Mouse (Mus musculus) brown adipose tissue, adult 24 weeks (tissue): ENCODE results near the gene Mif. TPM values are rescaled to one million over a fixed set of nuclear protein-coding genes. Genes with fewer than 3 reads are reported as not detected.

Experiments
- H3K27ac ChIP-seq: fragments of 200-500 bp; replicated peaks from 2 replicates; pipeline ENCODE4 v1.5.1; 2012; ENCODE audit warnings: low read depth, mild to moderate bottlenecking, low read length
- H3K4me1 ChIP-seq: fragments of 200-500 bp; 2 replicates; pipeline ENCODE4 v1.6.1; 2012; ENCODE audit warnings: low read length, mixed read lengths; ENCODE audit not compliant: control insufficient read depth, insufficient read depth, insufficient read length
- H3K4me3 ChIP-seq: fragments of 200-500 bp; 2 replicates; pipeline ENCODE4 v1.5.1; 2012; ENCODE audit warnings: low read depth, mild to moderate bottlenecking, low read length, moderate library complexity; ENCODE audit not compliant: insufficient read depth
- polyA plus RNA-seq: library from polyadenylated mRNA; stranded (reverse); fragments of >200 nt; gene quantifications from 2 replicates; pipeline ENCODE4 v1.2.4, GENCODE M21; 2012; ENCODE audit not compliant: missing spikeins, insufficient read depth, insufficient read length

The Mif gene
- polyA plus RNA-seq, 1 experiment = 129 TPM

DNA sequence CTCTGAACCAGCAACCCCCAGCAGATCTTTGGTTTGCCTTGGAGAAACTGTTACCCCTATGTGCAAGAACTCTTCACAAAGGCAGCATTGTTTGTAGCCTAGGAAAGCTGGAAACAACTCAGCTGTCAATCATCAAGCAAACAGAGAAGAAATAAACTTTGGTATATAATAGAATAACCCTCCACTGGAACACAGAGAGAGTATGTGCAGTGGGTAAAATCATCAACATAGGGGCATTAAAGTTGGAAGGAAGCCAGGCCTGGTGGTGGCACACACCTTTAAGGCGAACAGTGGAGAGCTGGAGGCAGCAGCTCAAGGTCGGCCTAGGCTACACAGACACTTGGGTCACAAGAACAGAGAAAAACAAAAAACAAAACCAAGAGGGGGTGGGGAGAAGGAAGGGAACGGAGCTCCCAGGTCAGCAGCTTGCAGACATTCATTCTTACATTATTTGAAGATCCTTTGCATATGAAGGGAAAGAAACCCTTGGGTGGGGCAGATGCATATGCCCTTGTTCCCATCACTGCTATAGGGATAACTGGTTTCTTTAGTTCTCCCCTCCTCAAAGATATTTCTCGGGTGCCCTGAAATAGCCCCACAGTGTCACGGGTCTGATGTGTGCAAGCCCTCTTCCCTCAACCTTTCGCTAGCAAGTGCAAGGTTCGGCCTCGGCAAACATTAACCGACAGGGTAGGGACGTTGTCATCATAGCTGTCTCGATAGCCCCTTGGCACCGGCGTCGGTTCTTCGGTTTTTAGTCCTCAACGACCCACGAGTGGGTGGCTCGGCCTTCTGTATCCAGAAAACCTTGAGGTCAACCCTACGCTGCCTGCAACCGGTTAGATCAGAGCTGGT lies 21.8 kb upstream of the Mif start:
- Histone ChIP-seq H3K4me1 (no peaks in the 10 kb centered on the region), H3K27ac (no peak overlapping the region), H3K4me3 (no peak overlapping the region)

DNA sequence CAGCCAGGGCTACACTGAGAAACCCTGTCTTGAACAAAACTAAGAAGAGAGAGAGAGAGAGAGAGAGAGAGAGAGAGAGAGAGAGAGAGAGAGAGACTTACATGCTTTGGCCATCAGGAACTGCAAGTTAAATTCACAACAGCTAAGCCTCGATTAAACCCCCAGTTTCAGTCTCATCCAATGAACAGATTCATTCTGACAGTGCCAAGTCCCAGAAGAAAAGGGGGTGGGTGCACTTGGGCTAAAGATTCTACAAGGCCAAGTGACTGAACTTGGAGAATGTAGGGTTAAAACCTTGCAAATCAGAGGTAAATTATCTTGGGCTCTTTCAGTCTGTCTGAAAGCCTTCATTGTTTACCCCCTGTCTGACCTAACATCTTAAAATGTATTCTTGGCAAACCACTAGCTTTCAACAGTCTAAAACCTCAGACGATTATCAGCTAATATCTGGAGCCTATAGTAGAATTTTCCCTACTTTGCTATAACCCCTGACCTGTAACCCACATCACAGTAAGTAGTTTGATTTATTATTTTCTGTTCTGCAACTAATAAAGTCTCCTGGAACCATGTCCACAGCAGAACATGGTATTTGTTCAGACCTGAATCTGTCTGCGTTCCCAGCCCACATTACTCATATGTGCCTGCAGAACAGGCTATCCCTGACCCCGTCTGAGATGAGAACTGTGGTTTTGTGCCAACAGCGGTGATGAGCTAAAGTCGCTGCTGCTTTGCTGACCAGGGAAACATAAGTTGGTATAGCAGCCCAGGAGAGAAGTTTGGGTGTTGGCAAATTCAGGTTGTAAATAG lies 20.9 kb upstream of the Mif start:
- Histone ChIP-seq H3K27ac (no peak overlapping the region), H3K4me3 (no peak overlapping the region), H3K4me1 (no peaks in the 10 kb centered on the region)

DNA sequence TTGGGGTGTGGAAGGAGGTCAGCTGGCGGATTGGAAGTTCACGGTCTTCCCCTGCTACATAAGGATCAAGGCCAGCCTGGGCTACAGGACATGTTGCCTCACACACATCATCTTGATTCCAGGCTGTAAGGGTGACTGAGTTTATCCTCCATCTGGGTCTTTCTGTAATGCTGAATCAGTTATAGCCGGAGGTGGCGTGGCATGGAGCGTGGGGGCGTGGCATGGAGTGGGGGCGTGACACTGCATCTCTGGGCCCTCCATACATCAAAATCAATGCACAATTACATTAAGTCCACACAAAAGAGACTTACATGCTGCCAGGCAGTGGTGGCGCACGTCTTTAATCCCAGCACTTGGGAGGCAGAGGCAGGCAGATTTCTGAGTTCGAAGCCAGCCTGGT lies 20.3 kb upstream of the Mif start:
- no peaks in the 10 kb centered on the region for H3K4me1 ChIP-seq
- no peak overlapping the region for H3K4me3 ChIP-seq

DNA sequence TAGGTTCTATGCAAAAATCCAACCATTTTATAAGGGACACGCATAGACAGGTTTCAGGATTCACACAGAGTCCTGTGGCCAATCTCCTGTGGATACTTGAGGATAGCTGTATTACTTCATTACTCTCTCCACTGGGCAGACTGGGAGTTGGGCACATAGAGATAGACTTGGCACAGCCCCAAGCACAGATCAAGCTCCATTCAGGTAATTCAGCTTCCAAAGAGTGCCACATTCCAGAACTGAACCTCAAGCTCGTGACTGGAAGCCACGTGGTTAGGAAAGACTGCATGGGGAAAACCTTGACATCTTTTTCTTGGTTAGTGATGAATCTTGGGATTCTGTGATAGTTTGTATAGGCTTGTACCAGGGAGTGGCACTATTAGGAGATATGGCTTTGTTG lies 18.8 kb upstream of the Mif start:
- Histone ChIP-seq H3K4me1 (no peaks in the 10 kb centered on the region), H3K27ac (no peak overlapping the region), H3K4me3 (no peak overlapping the region)

More for the DNA sequence above, 20.3 kb upstream of the Mif start:
- H3K27ac ChIP-seq = no peak overlapping the region

DNA sequence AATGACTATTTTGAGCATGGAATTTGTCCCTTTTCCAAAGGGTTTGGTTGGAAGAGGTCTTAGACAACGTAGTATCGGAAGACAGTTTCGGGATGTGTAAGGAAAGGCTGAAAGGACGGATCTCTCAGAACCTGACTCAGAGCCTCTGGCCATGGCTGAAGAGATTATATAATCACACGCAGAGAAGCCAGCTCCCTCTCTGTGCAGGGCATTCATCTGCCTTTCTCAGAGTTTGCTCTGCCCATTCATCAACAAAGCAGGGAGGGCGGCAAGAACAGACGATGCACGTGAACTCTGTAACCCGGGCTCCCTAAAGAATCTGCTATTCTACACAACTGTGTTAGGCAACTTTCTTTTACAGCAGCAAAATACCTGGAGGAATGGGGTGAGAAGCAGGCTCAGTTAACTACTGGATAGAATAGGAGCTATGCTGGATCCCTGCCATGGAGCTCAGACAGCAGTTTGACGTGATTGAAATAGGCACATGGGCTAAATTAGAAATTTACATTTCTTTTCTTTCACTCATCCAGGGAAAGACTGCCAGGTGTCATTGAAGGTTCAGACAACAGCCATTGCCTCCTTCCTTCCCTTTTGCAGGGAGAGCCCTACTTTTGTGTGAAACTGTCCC lies 13.6 kb upstream of the Mif start:
- Histone ChIP-seq H3K27ac (no peak overlapping the region), H3K4me3 (no peak overlapping the region), H3K4me1 (no peaks in the 10 kb centered on the region)

DNA sequence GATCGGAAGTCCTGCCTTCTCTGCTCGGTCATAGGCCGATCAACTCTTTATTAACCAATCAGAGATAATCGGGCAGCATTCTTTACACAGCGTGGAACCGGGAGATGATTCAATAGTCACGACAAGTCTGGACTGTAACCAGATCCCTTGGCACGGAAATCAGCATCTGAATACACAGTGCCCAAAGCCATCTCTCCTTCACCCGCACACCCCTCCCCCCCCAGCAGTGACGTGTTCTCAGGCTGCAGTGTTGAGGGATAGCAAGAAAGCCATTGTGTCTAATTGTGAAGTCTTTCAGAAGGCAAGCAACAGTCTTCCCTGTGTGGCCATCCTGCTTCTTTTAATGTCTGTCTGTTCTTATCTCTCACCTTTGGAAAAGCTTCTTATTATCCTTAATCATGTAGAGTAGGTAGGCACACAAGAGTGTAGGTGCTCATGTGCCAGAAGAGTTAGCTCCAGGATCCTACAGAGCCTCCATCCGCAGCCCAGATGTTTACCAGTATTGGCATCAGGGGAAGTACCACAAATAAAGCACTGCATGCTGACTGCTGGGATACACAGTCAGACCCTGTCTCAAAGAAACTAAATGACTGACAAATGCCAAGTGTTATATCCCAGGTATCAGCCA lies 13.0 kb upstream of the Mif start:
- H3K4me3 ChIP-seq = peak overlapping the region; percentile 58
- H3K4me1 ChIP-seq = no peaks in the 10 kb centered on the region
- no peak overlapping the region for H3K27ac ChIP-seq

DNA sequence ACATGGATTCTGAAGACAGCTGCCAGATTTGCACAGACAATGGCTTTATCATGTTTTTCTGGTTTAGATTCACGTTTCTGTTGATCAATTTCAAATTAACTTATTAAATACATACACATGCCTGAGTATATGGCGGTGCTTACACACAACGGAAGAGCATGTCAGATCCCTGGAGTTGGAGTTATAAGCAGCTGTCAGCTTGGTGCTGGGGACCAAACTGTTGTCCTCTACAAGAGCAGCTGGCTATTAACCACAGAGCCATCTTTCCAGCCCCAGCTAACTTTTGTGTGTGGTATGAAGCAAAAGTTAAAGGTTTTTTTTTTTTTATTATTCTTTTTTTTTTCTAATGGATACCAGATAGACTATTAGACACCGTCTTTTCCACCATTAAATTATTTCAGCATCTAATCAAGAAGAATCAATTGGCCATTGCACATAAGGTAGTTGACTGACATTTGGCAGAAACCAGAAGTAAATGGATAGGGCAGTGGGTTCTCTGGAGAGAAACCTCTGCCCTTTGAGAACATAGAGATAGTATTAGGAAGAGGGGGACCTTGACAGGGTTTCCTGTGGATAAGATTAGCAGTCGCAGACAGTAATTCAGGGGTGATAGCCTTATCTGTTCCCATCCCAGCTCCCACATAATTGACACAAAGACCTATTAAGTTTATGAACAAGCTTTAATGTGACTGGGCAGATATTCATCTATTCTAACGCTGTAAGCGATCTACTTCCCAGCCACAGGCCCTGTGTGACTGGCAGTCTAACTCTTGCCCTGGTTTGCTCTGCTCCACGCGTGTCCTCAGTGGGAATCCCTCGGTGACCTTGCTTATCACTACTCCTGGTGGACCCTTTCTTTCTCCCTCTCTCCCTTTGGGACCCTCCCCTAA lies 12.2 kb upstream of the Mif start:
- Histone ChIP-seq H3K27ac (no peak overlapping the region), H3K4me1 (no peaks in the 10 kb centered on the region), H3K4me3 (peak overlapping the region; percentile 58)

DNA sequence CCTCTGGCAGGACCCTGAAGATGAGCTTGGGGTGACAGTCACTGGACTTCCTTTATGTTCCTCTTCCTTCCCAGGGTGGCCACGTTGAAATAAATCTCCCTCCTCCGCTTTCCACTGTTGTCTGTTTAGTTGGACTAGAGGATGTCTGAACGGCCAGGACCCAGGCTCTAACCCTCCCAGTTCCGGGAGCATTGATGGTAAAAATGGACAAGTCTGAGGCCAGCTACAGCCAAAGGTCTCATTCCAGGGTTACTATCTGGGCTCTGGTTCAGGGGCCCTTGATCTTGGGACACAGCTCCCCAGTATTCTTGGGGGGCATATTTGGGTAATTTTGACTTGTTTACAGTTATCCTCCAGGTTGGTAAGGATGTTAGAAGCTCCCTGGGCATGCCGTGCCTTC lies 1.5 kb upstream of the Mif start:
- no peak overlapping the region for H3K4me3 ChIP-seq
- no peaks in the 10 kb centered on the region for H3K4me1 ChIP-seq
- H3K27ac ChIP-seq = no peak overlapping the region

DNA sequence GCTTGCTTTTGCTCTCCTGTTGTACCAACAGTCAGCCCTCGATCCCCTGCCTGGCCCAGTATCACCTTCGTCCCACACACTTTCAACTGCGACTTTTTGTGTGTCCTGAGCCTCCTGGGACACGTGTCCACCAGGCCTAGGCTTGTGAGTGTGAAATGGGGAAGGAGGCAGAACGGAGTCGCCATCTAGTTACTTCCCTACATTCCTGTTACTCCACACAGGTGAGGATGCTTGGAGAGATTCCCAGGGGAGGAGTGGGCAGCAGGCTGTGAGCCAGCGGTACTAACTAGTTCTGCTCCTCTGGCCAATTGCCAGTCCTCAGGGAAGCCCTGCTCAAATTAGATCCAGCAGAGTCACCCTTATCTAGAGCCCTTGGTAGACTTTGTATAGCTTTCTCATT lies 706 bp upstream of the Mif start:
- H3K4me3 ChIP-seq = no peak overlapping the region
- no peak overlapping the region for H3K27ac ChIP-seq
- H3K4me1 ChIP-seq = no peaks in the 10 kb centered on the region

DNA sequence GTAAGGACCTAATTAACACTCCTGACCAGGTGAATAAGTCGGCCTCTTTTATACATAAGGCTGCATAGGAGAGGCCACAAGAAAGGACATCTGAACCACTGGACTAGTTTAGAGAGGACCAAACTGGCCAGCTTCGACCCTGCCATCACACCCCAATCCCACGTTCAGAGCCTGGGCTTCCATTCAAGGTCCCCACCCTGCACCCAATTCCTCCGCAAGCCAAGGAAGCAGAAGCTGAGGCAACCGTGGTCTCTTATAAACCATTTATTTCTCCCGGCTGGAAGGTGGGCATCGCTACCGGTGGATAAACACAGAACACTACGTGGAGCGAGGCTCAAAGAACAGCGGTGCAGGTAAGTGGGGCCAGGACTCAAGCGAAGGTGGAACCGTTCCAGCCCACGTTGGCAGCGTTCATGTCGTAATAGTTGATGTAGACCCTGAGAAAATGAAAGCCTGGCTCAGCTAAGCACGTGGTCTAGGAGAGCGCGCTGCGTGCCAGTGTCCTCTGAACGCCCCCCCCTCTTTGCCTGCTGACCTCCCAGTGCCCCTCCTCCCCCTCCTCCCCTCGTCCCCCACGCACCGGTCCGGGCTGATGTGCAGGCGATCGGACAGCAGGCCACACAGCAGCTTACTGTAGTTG lies 813 bp downstream of the Mif start:
- Histone ChIP-seq H3K4me1 (no peaks in the 10 kb centered on the region), H3K27ac (no peak overlapping the region), H3K4me3 (peak overlapping the region; percentile 72)

DNA sequence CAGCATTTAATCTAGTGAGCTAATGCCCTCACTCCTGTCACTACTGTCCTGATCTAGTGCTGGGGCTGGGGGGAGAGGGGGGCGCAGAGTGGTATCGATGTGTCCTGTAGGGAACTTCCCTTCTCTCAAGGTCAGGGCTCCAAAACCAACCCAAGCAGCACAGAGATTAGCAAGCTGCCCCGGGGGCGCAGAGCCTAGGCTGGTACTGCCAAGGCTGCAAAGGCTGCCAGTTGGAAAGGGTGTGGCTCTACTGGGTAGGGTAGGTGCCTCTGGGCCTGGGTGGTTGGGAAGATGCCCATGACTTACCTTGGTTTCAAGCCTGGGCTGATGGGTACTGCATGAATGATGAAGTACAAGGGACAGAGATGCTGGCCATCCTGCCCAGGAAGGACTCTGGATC lies 2.4 kb downstream of the Mif start:
- Histone ChIP-seq H3K4me1 (no peaks in the 10 kb centered on the region), H3K27ac (no peak overlapping the region)

DNA sequence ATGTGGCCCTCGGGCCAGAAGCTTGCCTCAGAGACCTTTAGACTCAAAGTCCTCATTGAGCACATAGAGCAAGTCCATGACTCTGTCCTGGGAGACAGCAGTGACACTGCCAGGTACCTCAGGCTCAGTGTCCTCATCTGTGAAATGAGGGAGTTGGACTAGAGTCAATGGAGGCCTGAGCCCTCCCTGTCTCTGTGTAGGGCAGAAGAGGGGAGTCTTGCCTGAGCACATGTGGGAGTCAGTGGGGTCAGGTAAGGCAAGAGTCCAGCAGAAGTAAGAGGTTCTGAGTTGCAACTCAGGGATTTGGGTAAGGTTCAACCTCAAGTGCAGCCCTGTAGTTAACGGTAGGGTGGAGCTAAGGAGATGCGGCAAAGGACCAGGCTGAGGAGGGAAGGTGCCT lies 3.1 kb downstream of the Mif start:
- H3K4me3 ChIP-seq = no peak overlapping the region
- H3K4me1 ChIP-seq = no peaks in the 10 kb centered on the region
- no peak overlapping the region for H3K27ac ChIP-seq

More for the DNA sequence above, 2.4 kb downstream of the Mif start:
- no peak overlapping the region for H3K4me3 ChIP-seq

DNA sequence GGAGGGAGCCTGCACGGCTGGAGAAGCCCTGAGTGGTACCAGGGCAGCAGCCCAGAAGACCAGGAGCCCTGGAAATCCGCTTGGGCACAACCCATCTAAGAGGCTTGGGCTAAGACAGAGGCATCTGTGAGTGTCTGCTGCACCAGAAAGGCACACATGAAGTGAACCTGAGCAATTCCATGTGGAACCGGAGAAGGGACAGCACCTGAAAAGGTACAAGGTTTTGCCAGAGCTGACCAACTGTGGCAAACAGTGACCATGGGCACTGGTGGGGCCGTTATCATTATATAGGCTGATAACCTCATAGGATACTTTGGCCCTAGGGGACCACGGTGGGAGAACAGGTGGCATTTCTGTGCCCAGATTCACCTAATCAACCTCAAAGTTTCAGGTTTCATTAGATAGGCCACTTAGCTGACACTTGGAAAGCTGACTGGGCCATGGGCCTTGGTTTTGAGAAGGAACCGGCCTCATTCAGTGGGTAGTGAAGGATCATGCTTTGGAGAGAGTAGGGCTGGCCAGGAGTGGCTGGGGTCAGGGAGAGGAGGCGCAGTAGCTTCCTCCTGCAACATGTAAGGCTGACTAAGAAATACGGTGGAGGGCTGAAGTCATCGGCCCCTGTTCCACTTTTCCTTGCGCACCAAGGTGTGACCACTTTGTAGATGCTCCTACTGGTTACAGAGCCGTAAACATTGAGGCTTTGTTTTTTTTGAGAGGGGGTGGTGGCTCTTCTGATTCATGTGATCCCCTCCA lies 3.7 kb downstream of the Mif start:
- H3K27ac ChIP-seq = no peak overlapping the region
- no peaks in the 10 kb centered on the region for H3K4me1 ChIP-seq
- H3K4me3 ChIP-seq = no peak overlapping the region
